Mouse (Mus musculus) layer of hippocampus, postnatal 36 days (tissue): ENCODE data around the gene Gm28048. TPM values are rescaled to one million over a fixed set of nuclear protein-coding genes. Genes with fewer than 3 reads are reported as not detected.

Experiments
- DNase-seq, 2 experiments: peaks; one replicate each; pipeline ENCODE4 v3.0.0; 2022
- total RNA-seq, 2 experiments: library from RNA; stranded (reverse); gene quantifications; 2 replicates each; pipeline ENCODE4 v1.2.3; 2021

Gene Gm28048
- total RNA-seq, 2 experiments from 2014 or later = 9.2 to 11.3 TPM

DNA sequence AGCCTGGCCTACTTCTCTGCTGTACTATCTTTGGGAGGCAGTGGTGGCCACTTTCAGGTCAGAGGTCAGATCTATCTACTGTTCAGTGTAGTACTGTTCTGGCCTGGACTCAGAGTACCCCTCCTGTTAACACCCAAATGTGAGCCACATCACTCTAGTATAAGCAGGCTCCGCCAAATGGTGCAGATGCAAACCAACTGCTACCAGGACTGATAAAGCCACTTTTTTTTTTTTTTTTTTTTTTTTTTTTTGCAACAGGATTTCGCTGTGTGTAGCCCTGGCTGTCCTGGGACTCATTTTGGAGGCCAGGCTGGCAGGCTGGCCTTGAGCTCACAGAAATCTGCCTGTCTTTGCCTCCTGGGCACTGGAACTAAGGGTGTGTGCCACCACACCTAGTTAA, 42.9 kb downstream of the Gm28048 start:
- no peak for DNase-seq

DNA sequence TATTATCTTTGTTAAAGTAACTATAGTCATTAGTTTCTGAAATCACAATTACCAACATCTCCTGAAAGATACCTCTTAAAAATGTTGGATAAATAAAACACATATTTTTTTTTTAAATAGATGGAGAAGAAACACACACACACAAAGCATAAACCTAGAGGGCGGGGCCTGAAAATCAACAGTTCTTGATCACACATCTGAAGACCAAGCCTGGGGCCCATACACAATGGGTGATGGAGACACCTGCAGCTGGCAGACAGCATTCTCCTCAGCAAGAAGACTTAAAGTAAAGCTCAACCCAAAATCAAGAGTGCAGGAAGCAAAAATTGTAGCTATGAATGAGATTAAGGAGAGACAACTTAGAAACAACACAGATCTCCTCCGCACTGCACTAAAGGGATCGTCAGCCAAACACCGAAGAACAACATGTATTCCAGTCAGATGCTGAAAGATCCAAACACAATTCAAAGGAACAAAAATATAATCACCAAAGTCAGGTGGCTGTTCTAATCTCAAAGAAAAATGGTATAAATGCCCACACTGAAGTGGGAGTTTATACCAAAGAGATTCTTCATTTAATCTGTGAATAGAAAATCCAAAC, 44.1 kb downstream of the Gm28048 start:
- no peak for DNase-seq

DNA sequence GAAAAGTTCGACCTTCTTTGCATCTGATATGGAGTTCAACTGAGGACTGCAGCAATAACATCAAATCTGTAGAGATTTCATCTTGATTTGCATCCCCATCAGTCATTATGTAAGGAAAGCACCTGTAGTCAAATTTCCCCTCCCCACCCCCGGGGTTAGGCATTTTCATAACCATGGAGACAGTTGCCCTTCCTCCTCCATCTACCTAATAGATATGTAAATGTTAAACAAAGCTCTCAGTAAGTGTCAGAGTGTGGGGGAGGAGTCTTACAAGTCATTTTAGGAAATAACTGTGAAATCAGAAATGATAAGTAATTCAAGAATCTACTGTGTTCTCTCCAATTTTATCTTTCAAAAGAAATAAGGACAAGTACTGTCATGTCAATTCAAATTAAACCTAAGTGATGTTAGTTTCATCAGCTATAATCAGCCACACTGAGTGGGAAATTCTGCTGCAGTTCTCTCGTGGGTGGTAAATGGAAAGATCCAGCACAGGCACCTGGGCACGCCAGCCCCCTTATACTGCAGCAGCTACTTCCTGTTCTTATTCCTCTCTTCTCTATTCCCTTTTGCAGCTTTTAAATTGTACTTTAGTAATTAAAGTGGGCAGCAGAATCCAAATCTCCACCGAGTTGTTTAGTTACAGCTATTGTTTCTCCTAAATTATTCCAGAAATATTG, 45.3 kb downstream of the Gm28048 start:
- DNase-seq = peak in 1 of 2 experiments; percentile 18

DNA sequence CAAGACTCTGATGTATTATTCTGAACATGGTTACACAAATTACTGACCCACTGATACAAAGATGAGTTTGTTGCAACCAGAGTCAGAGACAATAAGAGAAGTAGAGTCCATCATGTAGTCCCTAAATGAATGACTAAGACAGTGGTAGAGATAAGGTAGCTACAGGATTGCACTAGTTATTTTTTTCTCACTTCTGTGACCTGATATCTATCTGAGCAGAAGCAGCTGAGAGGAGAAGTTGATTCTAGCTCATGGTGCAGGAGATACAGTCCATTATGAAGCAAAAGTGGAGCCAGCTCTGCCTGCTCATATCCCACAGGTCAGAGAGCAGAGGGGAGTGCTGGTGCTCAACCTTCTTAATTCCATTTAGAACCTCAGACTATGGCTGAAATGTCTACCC, 49.7 kb downstream of the Gm28048 start:
- no peak for DNase-seq

DNA sequence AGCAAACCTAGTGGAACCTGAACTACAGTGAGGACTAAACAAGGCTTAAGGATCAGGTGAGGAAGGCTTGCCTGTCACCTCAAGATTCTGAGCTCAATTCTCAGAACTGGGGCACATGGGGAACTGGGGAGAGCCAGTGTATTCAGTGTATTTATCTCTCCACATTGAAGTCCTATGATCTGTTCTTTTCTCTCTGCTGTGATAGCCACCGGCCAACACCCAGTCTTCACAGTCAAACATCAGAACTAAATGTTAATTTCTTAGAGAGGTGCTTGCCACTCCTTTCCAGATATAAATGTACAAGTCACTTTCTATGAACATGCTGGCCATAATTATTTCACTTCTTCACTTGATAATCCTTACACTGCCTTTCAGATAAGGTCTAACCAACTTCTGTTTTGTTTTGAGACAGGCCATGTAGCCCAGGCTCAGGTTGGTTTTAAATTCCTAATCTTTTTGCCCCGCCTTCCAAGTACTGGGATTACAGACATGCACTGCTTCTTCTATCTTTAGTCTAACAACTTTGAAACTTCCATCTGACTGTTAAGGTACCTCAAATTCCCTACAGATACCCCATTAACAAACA, 50.5 kb downstream of the Gm28048 start:
- no peak for DNase-seq

DNA sequence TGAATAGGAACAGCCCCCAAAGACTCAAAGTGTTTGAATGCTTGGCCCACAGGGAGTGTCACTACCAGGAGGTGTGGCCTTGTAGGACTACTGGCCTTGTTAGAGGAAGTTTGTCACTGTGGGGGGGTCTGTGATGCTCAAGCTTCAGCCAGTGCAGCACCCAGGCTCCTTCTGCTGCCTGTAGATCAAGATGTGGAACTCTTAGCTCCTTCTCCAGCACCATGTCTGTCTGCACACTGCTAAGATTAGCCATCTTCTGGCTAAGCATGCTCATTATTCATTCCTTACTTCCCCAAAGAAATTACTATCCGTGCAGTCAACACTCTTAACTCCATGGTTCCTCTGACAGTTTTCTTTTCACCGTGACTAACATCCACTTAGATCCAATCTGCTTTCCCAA, 51.8 kb downstream of the Gm28048 start:
- DNase-seq = no peak

DNA sequence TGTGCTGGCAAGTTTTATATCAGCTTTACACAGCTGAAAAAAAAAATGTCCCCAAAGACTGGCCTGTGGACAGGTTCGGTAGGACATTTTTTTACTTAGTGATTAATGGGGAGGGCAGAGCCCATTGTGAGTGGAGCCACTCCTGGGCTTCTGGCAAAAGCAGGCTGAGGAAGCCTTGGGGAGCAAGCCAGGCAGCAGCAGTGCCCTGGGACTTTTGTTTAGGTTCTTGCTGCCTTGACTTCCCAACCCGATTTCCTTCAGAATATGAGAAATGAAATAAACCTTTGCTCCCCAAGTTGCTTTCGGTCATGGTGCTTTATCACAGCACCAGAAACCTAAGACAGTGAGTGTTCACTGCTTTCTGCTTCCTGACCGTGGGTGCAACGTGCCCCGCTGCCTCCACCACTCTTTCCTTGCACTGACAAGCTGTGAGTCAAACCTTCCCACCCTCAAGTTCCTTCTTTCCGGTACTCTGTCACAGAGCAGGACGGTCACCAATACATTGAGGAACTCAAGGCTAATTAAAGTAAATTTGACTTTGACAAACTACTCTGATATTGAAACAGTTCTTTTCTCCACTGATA, 53.2 kb downstream of the Gm28048 start:
- no peak for DNase-seq

DNA sequence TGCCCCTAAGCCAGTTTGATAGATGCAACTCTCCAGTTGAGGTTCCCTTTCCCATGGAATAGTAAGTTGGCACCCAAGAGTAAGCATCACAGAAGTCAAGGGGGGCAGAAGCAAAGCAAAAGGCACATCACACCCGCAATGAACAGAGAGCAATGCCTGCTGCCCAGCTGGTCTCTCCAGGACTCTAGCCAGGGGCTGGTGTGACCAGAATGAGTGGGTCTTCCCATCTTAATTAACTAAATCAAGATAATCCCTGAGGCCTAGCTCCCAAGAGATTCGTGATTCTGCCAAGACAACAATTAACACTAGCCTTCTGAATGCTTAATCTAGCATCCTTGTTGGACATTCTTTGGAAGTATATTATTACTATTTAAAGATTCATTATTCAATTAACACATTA, 58.3 kb downstream of the Gm28048 start:
- no peak for DNase-seq

DNA sequence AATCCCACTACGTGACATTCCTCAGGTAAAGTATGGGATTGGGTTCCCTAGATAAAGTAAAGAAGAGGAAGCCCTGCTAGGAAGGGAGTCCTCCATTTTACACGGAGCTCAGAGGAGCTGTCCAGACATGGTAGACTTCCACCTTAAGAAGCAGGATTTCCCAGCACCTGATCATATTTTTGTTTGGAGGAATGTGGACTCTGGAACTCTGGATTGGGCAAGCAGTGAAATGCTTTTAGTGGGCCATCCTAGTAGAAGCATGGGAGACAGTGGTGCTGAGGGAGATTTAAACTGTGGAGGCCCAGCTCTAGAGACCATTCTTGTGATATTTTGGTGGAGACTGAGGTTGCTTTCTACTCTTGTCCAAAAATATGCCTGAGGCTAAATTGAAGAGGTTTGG, 59.3 kb downstream of the Gm28048 start:
- DNase-seq = no peak

DNA sequence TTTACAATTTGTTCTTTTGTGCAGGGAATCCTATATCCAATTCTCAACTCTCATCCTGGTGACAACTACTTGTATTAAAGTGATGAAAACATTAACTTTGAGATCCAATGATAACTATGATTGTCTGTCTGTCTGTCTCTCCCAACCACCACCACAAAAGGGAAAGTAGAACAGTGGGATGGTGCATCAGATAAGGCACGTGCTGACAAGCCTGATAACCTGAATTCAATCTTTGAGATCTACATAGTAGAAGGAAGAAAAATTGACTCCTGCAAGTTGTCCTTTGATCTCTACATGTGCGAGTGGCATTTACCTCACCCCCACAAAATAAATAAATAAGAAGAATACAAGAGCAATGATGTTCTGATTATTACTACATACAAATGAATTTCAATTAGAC, 62.6 kb downstream of the Gm28048 start:
- no peak for DNase-seq

DNA sequence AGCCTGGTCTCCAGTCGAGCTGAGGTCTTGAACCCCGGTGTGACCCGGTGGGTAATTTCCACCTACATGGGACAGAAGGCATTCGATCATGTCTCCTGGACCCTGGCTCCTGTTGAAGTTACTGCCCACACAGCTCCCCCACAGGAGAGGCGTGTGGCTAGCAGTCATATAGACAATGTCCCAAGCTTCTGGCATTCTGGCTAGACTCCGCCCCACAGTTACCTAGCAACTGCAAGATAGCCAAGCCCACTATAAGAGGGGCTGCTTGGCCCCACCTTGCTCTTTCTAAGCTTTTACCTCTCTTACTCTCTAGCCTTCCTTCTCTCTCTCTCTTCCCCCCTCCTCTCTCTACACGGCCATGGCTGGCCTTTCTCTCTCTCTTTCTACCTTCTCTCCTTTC, 64.1 kb downstream of the Gm28048 start:
- no peak for DNase-seq

DNA sequence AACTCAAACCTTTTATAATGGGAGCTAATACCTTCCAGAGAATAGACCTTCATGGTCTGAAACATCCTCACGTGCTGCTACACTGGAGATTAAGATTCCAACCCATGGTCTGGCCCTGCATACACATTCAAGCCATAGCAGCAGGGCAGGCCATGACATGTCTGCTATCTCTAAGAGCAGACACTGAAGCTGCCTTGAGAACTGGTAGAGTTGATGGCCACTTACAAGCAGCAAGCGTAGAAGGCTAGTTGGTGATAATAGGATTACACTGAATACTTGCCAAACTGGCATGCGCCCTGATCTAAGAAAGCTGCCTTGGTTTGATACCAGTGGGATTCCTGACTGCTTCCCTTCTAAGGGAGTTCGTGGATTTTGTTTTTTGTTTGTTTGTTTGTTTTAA, 68.1 kb downstream of the Gm28048 start:
- no peak for DNase-seq

DNA sequence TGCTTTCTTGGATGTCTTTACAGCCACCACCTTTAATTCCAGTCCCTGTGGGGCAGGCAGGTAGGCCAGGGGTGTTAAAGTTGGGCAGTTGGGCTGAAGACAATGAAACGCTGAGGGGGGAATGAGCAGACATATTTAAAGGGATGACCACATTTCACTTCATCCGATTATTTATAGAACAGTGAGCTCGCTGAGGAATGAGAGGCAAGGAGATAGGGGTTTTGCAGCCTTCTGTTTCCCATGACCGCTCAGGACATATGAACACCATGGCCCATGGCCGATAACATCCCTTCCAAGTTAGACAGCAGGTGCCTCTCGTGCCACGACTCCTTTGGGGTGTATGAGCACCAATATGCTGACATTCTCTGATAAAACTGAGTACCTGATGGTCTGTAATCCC, 70.1 kb downstream of the Gm28048 start:
- no peak for DNase-seq

DNA sequence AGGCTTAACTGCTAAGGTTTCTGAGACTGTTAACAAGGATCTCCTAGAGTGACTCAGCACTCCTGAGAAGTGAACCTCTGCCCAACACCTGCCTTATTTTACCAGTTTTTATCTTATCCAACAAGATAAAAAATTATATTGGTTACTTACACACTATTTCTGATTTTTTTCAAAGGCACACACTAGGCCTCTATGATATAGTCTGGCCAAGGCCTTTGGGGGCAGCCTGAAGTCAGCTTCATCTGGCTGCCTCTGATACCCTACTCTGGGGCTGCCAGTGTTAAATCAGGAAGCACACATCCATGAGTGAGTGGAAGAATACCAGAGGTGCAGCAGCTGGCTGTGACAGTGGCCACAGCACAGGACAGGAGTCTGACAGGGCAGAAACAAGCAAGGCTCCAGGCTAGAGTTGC, 75.4 kb downstream of the Gm28048 start:
- DNase-seq = no peak

DNA sequence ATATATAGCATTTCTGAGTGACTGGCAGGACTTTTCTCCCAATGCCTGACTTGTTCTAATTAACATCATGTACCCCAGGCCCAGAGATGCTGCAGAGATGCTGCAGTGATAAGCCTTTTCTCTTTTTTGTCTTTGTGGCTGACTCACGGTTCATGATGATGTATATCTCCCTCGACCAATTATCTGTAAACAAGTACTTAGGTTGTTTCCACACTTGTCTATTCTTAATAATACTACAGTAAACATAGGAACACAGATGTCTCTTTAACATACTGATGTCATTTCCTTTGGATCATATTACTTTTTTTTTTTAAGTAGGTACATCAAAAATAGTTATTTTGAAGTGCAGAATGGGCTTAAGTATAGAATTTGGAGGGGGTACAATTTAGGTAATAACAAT, 79.0 kb downstream of the Gm28048 start:
- DNase-seq = no peak

DNA sequence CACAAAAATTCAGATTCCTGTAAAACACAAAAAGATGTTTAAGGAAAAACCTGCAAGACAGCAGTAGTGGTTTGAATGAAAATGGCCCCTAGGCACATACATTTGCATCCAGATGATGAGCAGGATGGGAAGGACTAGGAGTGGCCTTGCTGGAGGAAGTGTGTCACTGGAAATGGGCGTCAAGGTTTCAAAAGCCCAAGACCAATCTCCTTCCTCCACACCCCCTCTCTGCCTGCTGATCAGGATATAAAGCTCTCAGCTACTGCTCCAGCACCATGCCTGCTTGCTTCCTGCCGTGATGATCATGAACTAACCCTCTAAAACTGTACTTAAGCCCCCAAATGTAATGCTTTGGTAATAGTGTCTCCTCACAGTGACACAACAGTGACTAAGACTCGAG, 81.8 kb downstream of the Gm28048 start:
- no peak for DNase-seq

DNA sequence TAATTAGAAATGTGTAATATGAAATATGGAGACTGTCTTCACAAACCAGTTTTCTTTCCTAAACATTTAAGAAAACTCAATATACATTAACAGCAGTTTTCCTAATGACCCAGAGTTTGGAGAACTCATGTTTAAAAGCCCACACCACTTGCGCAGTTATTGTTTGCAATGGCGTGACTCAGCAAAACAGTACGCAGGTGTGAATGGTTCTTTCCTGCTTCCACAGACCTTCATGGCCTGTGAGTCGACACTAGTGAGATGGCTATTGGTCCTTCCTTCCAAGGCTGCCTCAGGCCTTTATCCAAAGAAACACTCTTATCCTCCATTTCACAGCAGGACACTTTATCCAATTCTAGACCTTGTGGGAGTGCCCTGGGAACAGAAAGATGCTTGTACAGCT, 84.2 kb downstream of the Gm28048 start:
- no peak for DNase-seq

DNA sequence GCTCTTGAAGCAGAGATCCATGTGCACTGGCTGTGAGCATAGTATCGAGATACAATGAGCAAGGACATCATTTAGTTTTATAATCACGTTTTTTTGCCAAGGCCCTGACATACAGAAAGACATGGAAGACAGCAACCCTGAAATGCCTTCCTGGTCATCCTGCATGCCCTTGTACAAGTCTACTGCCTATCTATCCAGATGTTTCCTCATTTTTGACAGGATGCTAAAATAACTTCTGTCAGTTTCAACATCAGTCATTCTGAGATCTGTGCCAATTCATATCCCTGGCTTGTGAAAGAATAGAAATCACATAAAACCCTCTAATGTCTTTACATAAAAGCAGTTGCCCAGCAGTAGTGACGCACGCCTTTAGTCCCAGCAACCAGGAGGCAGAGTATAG, 84.8 kb downstream of the Gm28048 start:
- no peak for DNase-seq

DNA sequence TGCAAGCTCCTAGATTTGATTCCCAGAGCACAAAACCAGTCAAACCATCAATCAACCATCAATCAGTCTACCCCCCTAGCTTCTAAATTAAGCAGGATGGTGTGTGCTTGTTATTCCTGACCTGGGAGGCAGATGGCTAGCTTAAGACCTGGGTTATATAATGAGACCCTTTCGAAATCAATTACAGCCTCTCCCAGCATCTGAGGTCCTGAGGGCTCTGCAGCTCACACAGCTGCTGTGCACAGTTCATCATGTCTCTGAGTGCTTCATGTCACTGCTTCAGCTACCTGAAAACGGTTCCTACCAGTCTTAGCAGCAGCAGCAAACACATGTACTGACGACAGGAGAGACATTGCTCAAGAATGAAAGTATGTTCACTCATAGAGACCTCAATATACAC, 88.8 kb downstream of the Gm28048 start:
- DNase-seq = no peak

DNA sequence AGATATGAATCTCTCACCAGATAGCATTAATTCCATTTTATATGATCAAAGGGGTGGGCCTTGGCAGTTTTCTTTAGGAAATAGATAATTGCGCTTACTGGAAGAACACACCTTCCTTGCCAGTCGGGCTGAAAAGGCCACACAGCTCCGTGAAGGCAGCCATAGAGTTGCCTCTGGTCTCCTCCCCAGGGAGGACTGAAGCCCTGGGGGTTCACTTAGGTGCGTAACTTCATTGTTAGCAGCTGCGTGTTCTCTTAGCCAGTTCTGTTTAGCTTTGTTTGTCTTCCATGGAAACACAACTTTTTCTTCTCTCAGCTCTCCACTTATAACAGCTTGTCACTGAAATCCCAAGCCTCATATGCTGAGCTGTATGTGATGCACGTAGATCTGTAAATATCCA, 89.4 kb downstream of the Gm28048 start:
- DNase-seq = no peak

DNA sequence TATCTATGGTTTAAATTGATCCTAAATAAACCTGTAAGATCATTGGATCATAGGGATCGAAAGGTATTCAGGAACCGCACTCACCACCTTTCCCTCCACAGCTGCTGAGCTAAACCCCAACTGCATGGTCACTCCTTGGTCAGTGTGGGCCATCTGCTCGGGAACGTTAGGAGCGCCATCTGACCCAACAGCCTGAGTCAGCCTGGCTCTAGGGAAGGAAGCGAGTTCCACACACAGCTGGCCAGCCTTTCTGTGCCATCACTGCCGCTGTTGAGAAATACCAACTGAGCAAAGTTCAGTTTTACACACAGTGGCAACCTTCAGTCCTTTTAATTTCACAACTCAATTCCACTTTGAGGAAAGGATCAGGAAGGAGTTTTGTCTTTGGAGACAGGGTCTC, 90.0 kb downstream of the Gm28048 start:
- DNase-seq = no peak

DNA sequence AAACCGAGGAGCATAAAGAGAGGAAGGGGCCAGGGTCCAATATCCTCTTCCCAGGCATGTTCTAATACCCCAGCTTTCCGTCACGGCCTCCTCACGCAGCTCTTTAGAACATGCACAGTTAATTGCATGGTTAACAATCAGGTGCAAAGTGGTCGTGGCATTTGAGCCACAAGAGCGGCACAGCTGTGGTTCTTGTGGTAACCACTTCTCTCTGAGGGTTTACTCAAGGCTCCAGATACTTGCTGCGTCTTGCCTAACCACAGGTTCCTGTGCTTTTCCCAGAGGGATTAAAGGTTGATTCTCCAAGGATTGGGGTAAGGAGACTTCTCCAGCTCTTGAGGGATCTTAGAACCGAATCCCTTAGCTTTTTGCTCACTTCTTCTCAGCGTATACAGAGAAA, 90.6 kb downstream of the Gm28048 start:
- no peak for DNase-seq

DNA sequence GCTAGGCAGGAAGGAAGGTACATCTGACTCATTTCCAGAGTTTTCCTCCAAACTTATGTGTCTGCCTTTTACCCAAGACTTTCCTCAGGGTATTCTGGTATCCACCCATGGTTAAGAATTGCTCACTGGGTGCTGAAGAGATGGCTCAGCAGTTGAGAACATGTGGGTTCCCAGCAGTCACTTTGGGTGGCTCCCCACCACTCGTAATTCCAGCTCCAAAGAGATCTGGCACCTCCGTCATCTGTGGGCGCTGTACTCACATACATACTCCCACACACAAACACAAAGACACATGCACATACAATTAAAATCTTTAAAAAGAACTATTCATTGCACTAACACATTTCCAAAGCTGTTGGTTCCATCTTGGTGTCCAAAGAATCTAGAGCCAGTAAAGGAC, 92.7 kb downstream of the Gm28048 start:
- DNase-seq = peak; percentile 13 to 24

DNA sequence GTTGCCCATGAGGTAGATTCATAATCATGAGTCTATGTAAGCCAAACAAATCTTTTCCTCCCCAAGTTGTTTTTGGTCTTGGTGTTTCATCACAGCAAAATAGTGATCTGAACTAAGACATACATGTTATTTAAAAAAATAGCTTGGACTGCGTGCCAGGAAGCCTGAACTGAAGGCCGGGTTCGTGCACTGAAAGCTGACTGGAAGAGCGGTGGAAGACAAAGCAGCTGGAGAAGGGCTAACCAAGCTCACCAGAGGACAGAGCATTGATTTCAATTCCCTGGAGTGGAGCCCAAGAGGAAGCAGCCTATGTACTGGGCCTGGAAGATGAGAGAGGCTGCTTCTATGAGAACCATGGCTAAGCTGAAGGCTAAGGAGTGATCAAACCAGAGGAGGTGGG, 94.9 kb downstream of the Gm28048 start:
- no peak for DNase-seq
